Mouse (Mus musculus): ENCODE data around the gene Ripor2.

Ripor2 gene

GRCm38 (mm10) chr13:24584841-24585240 is 2.9 kb downstream of the Ripor2 start:
- DNase-seq: no peak

GRCm38 (mm10) chr13:24585369-24585768 is 3.4 kb downstream of the Ripor2 start:
- no peak for DNase-seq

- no peak for DNase-seq
These were observed 5.4 kb downstream of the Ripor2 start for GRCm38 (mm10) chr13:24587192-24587895.

GRCm38 (mm10) chr13:24588603-24589002 is 6.6 kb downstream of the Ripor2 start:
- DNase-seq: no peak

GRCm38 (mm10) chr13:24591737-24592136 is 9.7 kb downstream of the Ripor2 start:
- no peak for DNase-seq

GRCm38 (mm10) chr13:24594303-24594702 is 12.3 kb downstream of the Ripor2 start:
- no peak for DNase-seq

GRCm38 (mm10) chr13:24599631-24600041 is 17.6 kb downstream of the Ripor2 start:
- DNase-seq: no peak

GRCm38 (mm10) chr13:24602978-24603377 is 21.0 kb downstream of the Ripor2 start:
- no peak for DNase-seq

GRCm38 (mm10) chr13:24603591-24604009 is 21.6 kb downstream of the Ripor2 start:
- no peak for DNase-seq

- no peak for DNase-seq
These were observed 22.1 kb downstream of the Ripor2 start for GRCm38 (mm10) chr13:24604096-24604495.

GRCm38 (mm10) chr13:24604761-24605591 is 23.0 kb downstream of the Ripor2 start:
- peak; percentile 26 for DNase-seq

- no peak for DNase-seq
These were observed 23.8 kb downstream of the Ripor2 start for GRCm38 (mm10) chr13:24605755-24606154.

GRCm38 (mm10) chr13:24607961-24608360 is 26.0 kb downstream of the Ripor2 start:
- no peak for DNase-seq

- no peak for DNase-seq
These were observed 26.7 kb downstream of the Ripor2 start for GRCm38 (mm10) chr13:24608709-24609108.

- no peak for DNase-seq
These were observed 28.9 kb downstream of the Ripor2 start for GRCm38 (mm10) chr13:24610883-24611282.

- DNase-seq: no peak
These were observed 31.0 kb downstream of the Ripor2 start for GRCm38 (mm10) chr13:24613031-24613430.

- DNase-seq: no peak
These were observed 31.4 kb downstream of the Ripor2 start for GRCm38 (mm10) chr13:24613433-24613832.

GRCm38 (mm10) chr13:24613927-24614780 is 32.2 kb downstream of the Ripor2 start:
- DNase-seq: no peak

GRCm38 (mm10) chr13:24615921-24616565 is 34.1 kb downstream of the Ripor2 start:
- DNase-seq: no peak

- DNase-seq: no peak
These were observed 34.7 kb downstream of the Ripor2 start for GRCm38 (mm10) chr13:24616645-24617044.

GRCm38 (mm10) chr13:24617076-24617798 is 35.2 kb downstream of the Ripor2 start:
- no peak for DNase-seq

- DNase-seq: no peak
These were observed 35.8 kb downstream of the Ripor2 start for GRCm38 (mm10) chr13:24617799-24618130.
